Mouse (Mus musculus) embryo, embryonic 9.5 days (tissue): ENCODE results near the gene Hist1h2bg.

Experiments used
- DNase-seq: peaks from one replicate; pipeline ENCODE4 v3.0.0-alpha.2; 2017; ENCODE audit errors: extremely low spot score

The Hist1h2bg gene

GRCm38 (mm10) chr13:23571022-23571503, at the start of gene Hist1h2bg, which contains the start of gene Hist1h2ae:
Gene Hist1h2bg (plus strand): TSS chr13:23571396.
Gene Hist1h2ae (minus strand): TSS chr13:23571220.
- peak; percentile 92 for DNase-seq

- peak; percentile 84 for DNase-seq
Observed at GRCm38 (mm10) chr13:23521703-23522102, 49.5 kb upstream of the Hist1h2bg start.

DNA sequence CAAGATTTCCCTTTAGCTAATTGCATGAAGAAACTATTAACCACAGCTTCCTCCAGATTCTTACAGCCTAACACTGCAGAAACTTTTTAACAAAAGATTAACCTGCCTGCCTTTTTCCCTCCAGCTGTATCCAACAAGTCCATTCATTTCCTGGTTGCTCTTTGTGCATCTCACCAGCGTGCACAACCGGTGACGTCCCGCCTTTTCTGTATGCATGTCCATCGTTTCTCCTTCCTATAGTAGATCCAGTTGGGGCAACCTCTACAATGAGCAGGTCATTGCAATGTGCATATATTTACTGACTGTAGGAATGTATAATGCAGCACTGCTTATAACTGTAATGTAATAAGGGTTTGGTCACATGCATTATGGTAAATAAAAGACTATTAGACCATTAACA, 47.2 kb upstream of the Hist1h2bg start:
- no peak for DNase-seq

- peak; percentile 86 for DNase-seq
Observed at GRCm38 (mm10) chr13:23524654-23525053, 46.5 kb upstream of the Hist1h2bg start.

DNA sequence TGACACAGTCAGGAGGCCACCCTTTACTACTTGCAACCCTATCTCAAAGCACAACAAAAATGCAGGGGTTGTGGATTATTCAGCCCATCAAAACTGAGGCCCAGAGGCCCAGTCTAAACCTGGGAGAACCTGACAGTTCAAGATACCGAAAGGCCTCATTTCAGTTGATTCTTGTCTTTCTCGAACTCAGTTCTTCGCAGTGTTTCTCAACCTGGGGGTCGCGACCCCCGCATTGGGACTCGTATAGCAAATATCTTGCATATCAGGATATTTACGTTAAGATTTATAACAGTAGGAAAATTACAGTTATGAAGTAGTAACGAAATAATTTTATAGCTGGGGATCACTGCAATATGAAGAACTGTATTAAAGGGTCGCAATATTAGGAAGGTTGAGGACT, 45.3 kb upstream of the Hist1h2bg start:
- peak; percentile 76 for DNase-seq

DNA sequence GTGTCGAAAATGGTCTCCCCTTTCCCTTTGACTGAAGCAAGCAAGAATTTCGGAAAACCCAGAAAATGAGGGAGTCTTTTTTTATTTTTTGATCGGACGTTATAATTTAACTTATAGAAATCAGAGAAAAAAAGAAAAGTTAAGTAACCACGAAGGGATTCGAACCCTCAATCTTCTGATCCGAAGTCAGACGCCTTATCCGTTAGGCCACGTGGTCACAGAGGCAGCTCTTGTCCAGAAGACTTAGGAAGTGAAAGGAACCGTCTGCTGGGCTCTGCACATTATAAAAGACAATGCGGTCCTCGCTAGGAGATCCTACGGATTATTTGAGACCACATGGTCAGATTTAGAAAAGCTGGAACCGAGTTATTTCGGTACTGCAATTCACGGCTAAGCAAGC, 44.9 kb upstream of the Hist1h2bg start:
- peak; percentile 95 for DNase-seq

DNA sequence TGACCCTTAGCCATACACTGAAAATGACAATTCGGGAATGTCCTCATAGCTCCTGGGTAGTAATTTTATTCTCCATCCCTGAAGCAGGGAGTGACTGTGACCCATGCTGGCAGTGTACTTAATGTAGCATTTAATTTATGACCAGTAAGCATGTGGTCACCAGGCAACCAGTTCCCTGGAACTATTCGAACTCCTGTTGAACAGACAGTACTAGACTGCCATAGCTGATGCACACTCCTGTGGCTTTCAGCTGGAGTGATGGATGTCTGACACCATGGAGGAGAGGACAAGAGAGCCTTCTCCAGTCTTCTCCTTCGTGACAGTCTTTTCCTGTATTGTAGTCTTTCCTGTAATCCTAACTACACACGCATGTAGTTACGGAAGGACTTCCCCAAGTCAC, 42.2 kb upstream of the Hist1h2bg start:
- no peak for DNase-seq

DNA sequence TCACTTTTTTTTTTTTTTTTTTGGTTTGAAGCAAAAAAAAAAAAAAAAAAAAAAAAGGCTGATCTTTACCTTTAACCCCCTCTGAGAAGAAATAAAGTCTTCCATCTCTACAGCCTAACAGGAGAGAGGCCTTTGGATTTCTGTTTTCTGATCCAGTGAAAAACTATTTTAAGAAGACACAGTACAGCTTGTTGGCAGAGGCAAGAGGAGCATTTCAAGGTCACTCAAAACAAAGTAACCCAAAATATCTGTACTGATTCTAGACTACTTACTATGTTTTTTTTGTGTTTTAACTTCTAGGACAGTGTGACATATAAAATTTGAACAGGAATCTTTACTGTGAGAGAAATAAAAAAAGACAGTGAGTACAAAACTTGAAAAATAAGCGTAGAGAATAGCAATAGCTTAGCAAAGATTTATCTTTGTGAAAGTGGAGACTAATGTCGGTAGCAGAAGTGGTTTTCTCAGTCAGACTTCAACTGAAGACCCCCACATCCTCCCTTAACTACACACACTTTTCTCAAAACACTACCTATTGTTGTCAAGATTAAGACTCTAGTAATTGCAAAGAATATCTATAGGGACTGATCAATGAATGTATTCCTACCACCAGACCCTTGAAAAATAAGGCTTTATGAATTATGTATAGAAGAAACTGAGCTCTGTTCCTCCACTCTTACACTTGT, 41.6 kb upstream of the Hist1h2bg start:
- no peak for DNase-seq

- peak; percentile 84 for DNase-seq
Observed at GRCm38 (mm10) chr13:23530181-23530900, 40.9 kb upstream of the Hist1h2bg start.

DNA sequence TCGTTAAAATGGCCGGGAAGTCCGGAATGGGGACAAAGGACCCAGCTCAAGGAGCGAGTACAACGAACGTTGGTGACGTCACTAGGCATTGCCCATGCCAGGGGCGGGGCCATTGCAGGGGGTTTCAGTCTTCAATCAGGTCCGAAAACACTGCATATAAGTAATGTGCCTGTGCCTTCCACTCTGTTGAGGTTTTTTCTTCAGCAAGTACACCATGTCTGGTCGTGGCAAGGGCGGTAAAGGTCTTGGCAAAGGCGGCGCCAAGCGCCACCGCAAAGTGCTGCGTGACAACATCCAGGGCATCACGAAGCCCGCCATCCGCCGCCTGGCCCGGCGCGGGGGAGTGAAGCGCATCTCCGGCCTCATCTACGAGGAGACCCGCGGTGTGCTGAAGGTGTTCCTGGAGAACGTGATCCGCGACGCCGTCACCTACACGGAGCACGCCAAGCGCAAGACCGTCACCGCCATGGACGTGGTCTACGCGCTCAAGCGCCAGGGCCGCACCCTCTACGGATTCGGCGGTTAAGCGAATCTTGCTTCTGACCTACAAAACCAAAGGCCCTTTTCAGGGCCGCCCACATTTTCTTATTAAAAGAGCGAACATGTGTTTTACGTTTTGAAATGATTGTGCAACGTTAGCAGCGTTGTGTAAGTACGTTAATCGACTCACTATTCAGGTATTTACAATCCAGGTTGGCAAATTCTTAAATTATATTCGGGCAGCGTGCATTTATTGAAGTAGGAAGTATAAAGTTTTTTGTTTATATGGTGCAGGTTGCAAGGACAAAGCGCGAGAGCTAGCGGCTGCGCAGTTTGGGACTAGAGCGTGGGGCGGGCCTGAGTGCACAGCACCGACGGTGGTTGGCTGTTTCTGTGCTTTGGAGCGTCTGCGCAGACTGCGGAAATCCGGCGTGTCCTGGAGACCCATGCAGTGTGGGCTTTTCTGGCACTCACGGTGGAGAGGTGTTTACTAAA, 40.0 kb upstream of the Hist1h2bg start, which contains the start of gene Hist1h4h:
Gene Hist1h4h, plus strand, starts transcription at position 150 of the 975 bp plus-strand sequence.
- peak; percentile 100 for DNase-seq

DNA sequence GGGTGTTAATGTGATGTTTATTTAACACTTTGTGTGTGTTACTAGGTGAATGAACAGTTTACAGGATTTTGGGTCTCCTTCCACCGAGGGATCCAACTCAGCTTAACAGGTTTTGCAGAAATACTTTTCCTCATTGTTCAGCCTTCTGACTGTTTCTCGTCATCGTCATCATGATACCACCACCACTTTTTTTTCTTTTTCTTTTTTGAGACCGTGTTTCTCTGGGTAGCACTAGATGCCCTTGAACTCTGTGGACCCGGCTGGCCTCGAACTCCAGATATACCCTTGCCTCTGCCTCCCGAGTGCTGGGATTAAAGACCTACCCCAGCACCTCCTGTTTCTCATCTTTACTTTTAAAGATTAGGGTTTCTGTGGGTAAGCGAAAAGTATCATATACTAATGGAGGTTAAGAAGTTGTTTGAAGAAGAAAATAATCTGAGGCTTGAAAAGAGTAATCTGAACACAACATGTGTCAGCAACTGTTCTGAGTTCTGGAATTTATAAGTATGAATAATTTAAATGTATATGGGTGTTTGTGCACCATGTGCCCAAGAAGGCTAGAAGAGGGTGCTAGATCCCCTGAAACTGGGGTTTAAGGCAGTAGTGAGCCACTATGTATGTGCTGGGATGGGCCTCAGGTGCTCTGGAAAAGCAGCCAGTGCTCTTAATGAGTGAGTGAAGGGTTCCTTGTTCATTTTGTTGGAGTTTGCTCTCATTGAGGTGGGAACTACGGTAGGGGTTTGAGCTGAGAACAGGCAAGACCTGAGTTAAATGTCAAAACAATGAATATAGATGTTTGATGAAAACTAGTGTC, 38.7 kb upstream of the Hist1h2bg start:
- DNase-seq = peak; percentile 71

GRCm38 (mm10) chr13:23533560-23534367, 37.4 kb upstream of the Hist1h2bg start, which contains the start of gene Hist1h2af:
Gene Hist1h2af (plus strand): TSS chr13:23533906.
- DNase-seq = peak; percentile 87

DNA sequence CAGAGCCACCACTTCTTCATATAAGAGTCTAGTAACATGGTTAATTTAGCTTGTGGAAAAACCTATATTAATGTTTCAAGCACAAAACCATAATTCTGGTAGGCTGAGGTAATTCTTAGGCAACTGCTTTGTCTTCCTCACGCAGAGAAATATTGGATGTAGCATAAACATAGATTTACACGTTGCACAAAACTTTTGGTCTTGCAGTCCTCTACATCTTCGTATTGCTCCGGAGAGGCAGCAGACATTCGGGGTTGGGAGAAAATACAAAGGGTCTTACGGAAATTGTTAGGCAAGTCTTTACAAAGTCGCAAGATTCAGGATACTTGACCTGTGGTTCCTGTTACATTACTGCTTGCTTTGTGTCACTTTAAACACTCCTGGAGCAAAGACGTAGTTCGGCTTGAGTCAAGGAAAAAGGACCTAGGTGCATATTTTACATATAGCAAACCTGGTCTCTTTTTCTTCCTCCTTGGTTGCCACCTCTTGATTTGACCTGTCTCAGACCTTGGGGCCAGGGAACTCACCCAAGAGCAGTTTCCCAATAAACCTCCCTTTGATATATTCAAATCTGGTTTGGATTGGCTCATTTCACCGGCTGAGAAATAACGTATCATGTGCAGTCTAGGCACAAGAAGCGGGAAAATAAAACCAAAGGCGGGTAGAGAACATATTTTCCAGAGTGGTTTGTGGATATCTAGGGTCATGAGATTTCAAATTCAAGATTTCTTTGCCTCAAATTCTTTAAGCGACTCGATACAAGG, 36.6 kb upstream of the Hist1h2bg start:
- DNase-seq = no peak

- peak; percentile 91 for DNase-seq
Observed at GRCm38 (mm10) chr13:23535137-23536075, 35.8 kb upstream of the Hist1h2bg start, which contains the start of gene Hist1h3g. Gene Hist1h3g (plus strand): TSS chr13:23535422.

DNA sequence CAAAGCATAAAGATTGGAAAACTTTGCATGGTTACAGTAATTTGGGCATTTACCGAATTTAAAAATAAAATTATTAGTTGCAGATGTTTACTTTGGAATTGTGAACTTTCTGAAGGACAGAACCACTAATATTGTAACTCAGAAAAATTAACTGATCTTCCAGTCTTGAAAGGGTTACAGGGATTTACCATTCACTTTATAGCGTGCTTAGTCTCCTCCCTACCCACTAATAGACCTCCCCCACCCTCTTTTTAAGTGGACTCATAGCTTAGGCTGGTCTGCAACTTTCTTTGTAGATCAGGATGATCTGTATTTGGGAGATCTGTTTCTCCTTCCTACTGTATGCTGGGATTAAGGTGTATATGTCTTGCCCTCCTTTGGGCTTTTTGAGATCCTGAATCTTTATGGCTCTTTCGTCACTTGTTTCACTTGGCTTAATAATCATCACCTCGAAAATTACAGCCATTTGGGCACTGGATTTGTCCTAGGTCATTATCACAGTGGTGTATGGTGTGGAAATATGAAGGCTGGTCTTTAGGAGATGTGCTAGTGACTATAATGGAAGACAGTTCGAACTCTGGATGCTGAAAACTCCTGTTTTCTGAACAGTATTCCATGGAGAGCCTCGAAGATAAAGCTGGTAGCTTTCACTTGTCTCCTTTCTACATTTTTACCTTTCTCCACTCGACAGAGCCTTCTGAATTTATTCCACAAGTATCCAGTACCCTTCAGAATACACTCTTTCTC, 34.9 kb upstream of the Hist1h2bg start:
- peak; percentile 72 for DNase-seq

GRCm38 (mm10) chr13:23537006-23537710, 34.0 kb upstream of the Hist1h2bg start:
- no peak for DNase-seq

GRCm38 (mm10) chr13:23538249-23538648, 32.9 kb upstream of the Hist1h2bg start:
- DNase-seq = no peak
